Mouse (Mus musculus) embryonic facial prominence, embryonic 11.5 days (tissue): ENCODE measurements around the gene Adgrv1. TPM values are rescaled to one million over a fixed set of nuclear protein-coding genes. Genes with fewer than 3 reads are reported as not detected.

Source experiments
- ATAC-seq: fragments of 200-750 bp; cut with Nextera tagmentation; replicated peaks from 2 replicates; pipeline ENCODE4 v1.8.0; 2017; ENCODE audit warnings: low read depth; ENCODE audit not compliant: insufficient number of reproducible peaks, low FRiP score, low TSS enrichment
- DNase-seq: peaks from one replicate; pipeline ENCODE4 v3.0.0-alpha.2; 2015; ENCODE audit warnings: low spot score
- H3K27ac ChIP-seq: fragments of 300-500 bp; sonication (generic); replicated peaks from 2 replicates; pipeline ENCODE4 v1.5.1; 2014; ENCODE audit warnings: mild to moderate bottlenecking, low read depth, low read length, control low read depth
- H3K27me3 ChIP-seq: fragments of 300-500 bp; sonication (generic); 2 replicates; pipeline ENCODE4 v1.6.1; 2014; ENCODE audit warnings: mild to moderate bottlenecking, low read length, moderate library complexity, mixed read lengths; ENCODE audit not compliant: control insufficient read depth, insufficient read depth
- H3K36me3 ChIP-seq: fragments of 300-500 bp; sonication (generic); replicated peaks from 2 replicates; pipeline ENCODE4 v1.6.1; 2014; ENCODE audit warnings: low read depth, mild to moderate bottlenecking, low read length, moderate library complexity, mixed read lengths; ENCODE audit not compliant: control insufficient read depth, insufficient read depth
- H3K4me1 ChIP-seq: fragments of 300-500 bp; sonication (generic); 2 replicates; pipeline ENCODE4 v1.6.1; 2014; ENCODE audit warnings: low read length, mixed read lengths; ENCODE audit not compliant: control insufficient read depth, insufficient read depth
- H3K4me2 ChIP-seq: fragments of 300-500 bp; sonication (generic); 2 replicates; pipeline ENCODE4 v1.6.1; 2014; ENCODE audit warnings: low read depth, mild to moderate bottlenecking, control low read depth, low read length, moderate library complexity
- H3K4me3 ChIP-seq: fragments of 300-500 bp; sonication (generic); 2 replicates; pipeline ENCODE4 v1.5.1; 2014; ENCODE audit warnings: low read depth, low read length, control low read depth
- H3K9ac ChIP-seq: fragments of 300-500 bp; sonication (generic); replicated peaks from 2 replicates; pipeline ENCODE4 v1.6.1; 2014; ENCODE audit warnings: mild to moderate bottlenecking, control low read depth, low read length
- H3K9me3 ChIP-seq: fragments of 300-500 bp; sonication (generic); replicated peaks from 2 replicates; pipeline ENCODE4 v1.6.1; 2016; ENCODE audit warnings: mild to moderate bottlenecking, low read length, inconsistent platforms, mixed read lengths; ENCODE audit not compliant: control insufficient read depth
- WGBS: fragments of 180-500 bp; shearing (Covaris S2); extraction: QIAGEN DNeasy Blood & Tissue Kit; methylation state at CpG from one replicate; pipeline ENCODE4 v1.1.7; 2014; 5-methylcytosine and 5-hydroxymethylcytosine counted together
- polyA plus RNA-seq: library from polyadenylated mRNA; unstranded; fragments of >200 nt; fragmentation: Nextera tagmentation; extraction: Ambion mirVana; gene quantifications from 2 replicates; pipeline ENCODE4 v1.2.1, GENCODE M21; 2014

The Adgrv1 gene
- polyA plus RNA-seq, 1 experiment from 2014 or later = 8.0 TPM

DNA sequence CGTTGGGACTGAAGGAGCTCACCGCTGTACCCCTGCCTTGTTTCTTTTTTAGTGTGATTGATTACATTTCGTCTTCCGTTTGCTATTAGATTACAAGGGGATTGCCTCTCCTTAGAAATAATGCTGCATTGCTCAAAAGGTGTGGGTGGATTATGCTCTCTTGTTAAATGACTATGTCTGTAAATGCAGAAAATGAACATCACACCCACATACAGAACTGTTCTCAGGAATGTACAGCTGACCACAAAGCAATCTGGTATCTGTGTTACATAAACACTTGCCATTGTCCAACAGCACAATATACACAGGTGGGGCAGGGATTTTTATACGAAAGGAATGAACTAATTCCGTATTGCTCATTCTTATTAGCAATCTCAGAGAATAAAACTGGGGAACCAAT lies 465.5 kb downstream of the Adgrv1 start:
- no peak for DNase-seq
- Histone ChIP-seq H3K4me2 (no peak overlapping the region), H3K36me3 (no peaks in the 10 kb centered on the region), H3K4me3 (no peak overlapping the region), H3K9ac (no peak overlapping the region), H3K27me3 (no peaks in the 10 kb centered on the region), H3K9me3 (no peaks in the 10 kb centered on the region), H3K4me1 (no peaks in the 10 kb centered on the region), H3K27ac (no peak overlapping the region)
- no peak for ATAC-seq
- WGBS = 86% methylated on average over 6 of the region's 6 CpGs

DNA sequence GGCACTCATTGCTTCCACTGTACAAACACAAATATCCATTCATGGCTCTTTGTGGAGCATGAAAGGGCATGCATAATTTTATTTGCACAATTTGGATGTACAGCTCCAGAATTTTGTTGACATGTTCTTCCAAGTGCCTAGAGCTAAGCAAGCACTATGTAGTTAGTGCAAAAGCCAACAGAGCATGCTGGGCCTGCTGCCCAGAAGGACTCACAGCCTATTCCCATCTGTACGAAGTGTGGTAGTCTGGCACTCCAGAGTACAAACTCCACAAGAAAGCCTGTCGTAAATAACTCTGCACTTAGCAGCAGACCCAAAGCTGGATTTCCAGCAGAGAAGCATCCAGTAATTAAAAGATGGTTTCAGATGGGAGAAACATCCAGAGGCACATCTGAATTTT lies 473.1 kb downstream of the Adgrv1 start:
- H3K9ac ChIP-seq = no peak overlapping the region
- no peaks in the 10 kb centered on the region for H3K4me1 ChIP-seq
- DNase-seq (no peak), ATAC-seq (no peak)
- no peak overlapping the region for H3K4me3 ChIP-seq
- H3K4me2 ChIP-seq = no peak overlapping the region
- 92% methylated on average over 2 of the region's 2 CpGs for WGBS
- H3K9me3 ChIP-seq = no peaks in the 10 kb centered on the region
- H3K27me3 ChIP-seq = no peaks in the 10 kb centered on the region
- no peak overlapping the region for H3K27ac ChIP-seq
- H3K36me3 ChIP-seq = no peaks in the 10 kb centered on the region

DNA sequence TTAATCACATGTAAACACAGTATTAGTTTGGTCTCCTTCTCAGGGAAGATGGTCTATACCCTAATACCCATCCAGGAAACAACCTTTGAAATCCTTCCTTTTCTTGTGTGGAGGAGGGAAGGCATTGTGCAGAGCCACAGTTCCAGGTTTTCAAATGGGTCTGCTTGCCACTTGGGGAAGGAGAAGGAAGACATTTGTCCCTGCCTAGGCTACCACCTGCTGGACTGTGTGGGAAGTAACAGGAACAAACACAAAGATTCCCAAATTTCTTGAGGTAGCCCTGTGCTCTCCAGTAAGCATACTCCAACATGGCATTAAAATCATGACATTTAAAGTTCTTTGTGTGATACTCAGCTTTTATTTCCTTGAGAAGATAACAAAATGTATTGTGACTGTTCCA lies 477.6 kb downstream of the Adgrv1 start:
- ATAC-seq = 0 out of 2 replicates have a peak, but pooled peaks have one; percentile 9
- no peaks in the 10 kb centered on the region for H3K27me3 ChIP-seq
- no peak overlapping the region for H3K4me3 ChIP-seq
- H3K27ac ChIP-seq = no peak overlapping the region
- H3K9me3 ChIP-seq = no peaks in the 10 kb centered on the region
- peak; percentile 65 for DNase-seq
- H3K4me1 ChIP-seq = no peaks in the 10 kb centered on the region
- no peak overlapping the region for H3K4me2 ChIP-seq
- H3K9ac ChIP-seq = no peak overlapping the region
- no peaks in the 10 kb centered on the region for H3K36me3 ChIP-seq

DNA sequence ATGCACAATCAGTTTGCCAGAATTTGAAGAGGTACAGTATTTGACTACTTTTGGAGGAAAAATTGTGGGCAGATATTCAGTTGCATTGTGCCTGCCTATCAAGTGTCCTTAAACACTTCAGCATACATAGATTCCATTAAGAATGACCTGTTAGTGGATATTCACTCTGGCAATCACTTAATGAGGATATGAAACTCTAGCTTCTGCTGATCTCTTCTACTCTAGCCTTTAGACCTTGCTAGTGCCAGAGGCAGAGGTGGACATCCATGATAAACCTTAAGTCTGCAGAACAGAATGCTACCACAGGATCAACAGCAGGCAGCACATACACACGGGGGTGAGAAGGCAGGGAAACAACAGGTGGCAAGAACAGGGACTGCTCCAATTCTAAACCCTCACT lies 488.5 kb downstream of the Adgrv1 start:
- Histone ChIP-seq H3K9me3 (no peaks in the 10 kb centered on the region), H3K4me3 (no peak overlapping the region), H3K4me2 (no peak overlapping the region), H3K27ac (no peak overlapping the region), H3K9ac (no peak overlapping the region), H3K4me1 (no peaks in the 10 kb centered on the region), H3K36me3 (no peaks in the 10 kb centered on the region), H3K27me3 (no peaks in the 10 kb centered on the region)
- ATAC-seq (no peak), DNase-seq (no peak)
- WGBS = 64% methylated on average over 1 of the region's 1 CpGs

DNA sequence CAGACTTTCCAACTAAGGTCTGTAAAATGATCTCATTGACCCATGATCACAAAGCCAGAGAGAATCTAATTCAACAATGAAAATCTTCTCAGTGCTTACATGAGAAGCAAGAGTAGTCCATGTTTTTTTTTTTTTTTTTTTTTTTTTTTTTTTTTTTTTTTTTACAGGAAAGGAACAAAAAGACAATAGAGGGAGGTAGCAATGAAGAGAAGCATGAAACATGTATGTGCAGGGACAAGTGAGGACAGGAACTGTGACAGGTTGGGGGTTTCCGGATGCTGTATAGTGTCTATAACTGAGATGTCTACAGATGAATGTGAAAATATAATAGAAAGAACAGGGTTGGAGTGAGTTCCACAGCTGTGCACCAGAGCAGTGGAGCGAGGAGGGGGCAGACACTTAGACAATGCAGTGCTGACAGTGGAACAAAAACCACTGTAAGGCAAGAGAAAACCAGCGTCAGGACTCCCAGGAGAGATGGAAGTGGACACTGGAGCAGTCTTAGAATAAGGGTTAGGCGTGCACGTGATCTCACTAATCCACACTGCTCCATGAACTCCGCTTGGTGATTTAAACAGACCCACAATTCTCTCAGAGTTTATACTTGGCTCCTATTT lies 490.6 kb downstream of the Adgrv1 start:
- DNase-seq (no peak), ATAC-seq (no peak)
- Histone ChIP-seq H3K27me3 (no peaks in the 10 kb centered on the region), H3K27ac (no peak overlapping the region), H3K36me3 (no peaks in the 10 kb centered on the region), H3K9me3 (no peaks in the 10 kb centered on the region), H3K4me3 (no peak overlapping the region), H3K4me1 (no peaks in the 10 kb centered on the region), H3K4me2 (no peak overlapping the region), H3K9ac (no peak overlapping the region)
- 77% methylated on average over 6 of the region's 6 CpGs for WGBS

DNA sequence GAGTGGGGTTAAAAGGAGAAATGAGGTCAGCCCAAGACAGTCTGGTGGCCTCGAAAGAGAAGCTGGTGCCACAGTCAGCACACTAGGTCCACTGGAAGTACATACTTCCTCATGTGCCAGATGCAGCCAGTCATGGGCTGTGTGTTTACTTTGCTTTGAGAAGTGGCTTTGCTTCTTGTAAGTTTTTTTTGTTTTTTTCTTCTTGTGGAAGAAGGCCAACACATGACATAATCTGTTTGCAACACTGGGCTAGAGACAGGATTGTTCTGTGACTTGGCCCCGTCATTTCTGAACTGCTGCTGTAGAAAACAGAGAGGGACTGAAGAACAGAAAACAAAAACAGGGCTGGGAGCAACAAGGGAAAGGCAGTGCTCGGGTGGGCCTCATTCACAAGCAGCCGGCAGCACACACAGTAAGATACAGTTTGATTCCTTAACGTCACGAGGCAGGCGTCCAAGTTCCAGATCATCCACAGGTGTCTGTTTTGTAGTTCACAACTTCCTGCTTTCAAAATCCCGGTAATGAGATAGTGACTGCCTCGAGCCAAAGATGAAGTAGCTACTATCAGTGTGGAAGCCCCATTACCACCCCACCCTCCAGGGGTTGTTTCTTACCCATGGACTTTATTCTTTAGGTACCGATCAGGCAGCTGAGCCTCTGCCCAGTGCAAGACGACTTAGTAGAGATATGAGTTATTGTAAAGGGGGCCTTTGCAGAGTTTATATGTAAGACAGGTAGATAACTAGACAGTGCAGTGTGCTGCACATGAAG lies 496.1 kb downstream of the Adgrv1 start:
- DNase-seq (no peak), ATAC-seq (no peak)
- Histone ChIP-seq H3K36me3 (no peaks in the 10 kb centered on the region), H3K27ac (no peak overlapping the region), H3K9ac (no peak overlapping the region), H3K9me3 (no peaks in the 10 kb centered on the region), H3K27me3 (no peaks in the 10 kb centered on the region), H3K4me2 (no peak overlapping the region), H3K4me3 (no peak overlapping the region), H3K4me1 (no peaks in the 10 kb centered on the region)
- WGBS = 73% methylated on average over 11 of the region's 11 CpGs

DNA sequence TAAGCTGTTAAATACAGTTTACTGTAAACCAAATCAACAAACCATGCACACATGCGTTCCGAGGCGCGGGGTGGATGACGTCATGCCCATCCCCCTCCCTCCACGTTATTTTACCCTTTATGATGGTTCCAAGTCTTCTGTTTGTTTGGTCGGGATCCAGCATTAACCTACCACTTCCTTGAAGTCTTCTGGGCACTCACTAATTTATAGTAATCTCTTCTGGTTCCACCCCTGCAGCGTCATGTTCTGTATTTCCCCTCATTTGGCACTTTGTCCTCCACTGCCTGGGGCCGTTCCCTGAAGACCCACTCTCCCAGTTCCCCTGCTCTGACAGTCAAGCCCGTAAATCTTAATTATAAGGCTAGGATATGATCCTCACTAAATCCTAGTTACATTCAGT lies 497.0 kb downstream of the Adgrv1 start:
- no peak for ATAC-seq
- H3K4me3 ChIP-seq = no peak overlapping the region
- 70% methylated on average over 10 of the region's 10 CpGs for WGBS
- no peak overlapping the region for H3K4me2 ChIP-seq
- H3K9ac ChIP-seq = no peak overlapping the region
- no peak overlapping the region for H3K27ac ChIP-seq
- no peaks in the 10 kb centered on the region for H3K9me3 ChIP-seq
- no peak for DNase-seq
- H3K36me3 ChIP-seq = no peaks in the 10 kb centered on the region
- H3K27me3 ChIP-seq = no peaks in the 10 kb centered on the region
- H3K4me1 ChIP-seq = no peaks in the 10 kb centered on the region

DNA sequence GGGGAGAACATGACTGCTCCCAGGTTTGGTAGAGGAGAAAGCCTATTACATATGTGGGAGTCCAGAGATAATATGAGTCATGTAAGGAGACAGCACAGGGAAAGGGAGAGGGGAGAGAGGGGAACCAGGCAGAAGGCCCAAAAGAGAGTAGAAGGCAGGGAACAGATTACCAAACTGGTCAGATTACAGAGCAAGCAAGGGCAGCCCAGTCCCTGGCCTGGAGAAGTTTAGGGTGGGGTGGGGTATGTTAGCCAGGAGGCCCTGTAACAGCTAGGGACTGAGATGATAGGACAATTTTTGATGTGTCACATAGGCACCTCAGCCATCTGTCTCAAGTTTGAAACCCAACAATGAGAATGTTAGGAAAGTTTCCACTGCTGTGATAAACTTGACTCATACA lies 498.5 kb downstream of the Adgrv1 start:
- no peak for ATAC-seq
- H3K27me3 ChIP-seq = no peaks in the 10 kb centered on the region
- H3K4me1 ChIP-seq = no peaks in the 10 kb centered on the region
- H3K36me3 ChIP-seq = no peaks in the 10 kb centered on the region
- no peak for DNase-seq
- H3K9ac ChIP-seq = no peak overlapping the region
- no peaks in the 10 kb centered on the region for H3K9me3 ChIP-seq
- H3K27ac ChIP-seq = no peak overlapping the region
- H3K4me2 ChIP-seq = no peak overlapping the region
- H3K4me3 ChIP-seq = no peak overlapping the region
